Mouse (Mus musculus) granulocyte monocyte progenitor cell, adult 5-6 weeks (primary cell): ENCODE measurements around the gene Pax4. TPM values are rescaled to one million over a fixed set of nuclear protein-coding genes. Genes with fewer than 3 reads are reported as not detected.
A peak's percentile ranks its signal among the peaks of the same experiment; 100 is the strongest.

Source experiments
- ATAC-seq: replicated peaks from 2 replicates; pipeline ENCODE4 v1.8.0; 2016; ENCODE audit warnings: mild to moderate bottlenecking, moderate TSS enrichment, inconsistent platforms; ENCODE audit not compliant: poor library complexity, severe bottlenecking
- total RNA-seq, 2 experiments: library from RNA; stranded (forward) in 1 of 2; stranded (reverse) in 1 of 2; fragments of 200-712, 200-1000 nt in 1 of 2; fragments of >200 nt in 1 of 2; fragmentation: Nextera tagmentation in 1 of 2; gene quantifications; 2 replicates each; pipeline ENCODE4 v1.2.3; 2014 to 2017

Gene Pax4
- total RNA-seq, 2 experiments from 2014 or later = not detected

GRCm38 (mm10) chr6:28399791-28400190, 49.4 kb downstream of the Pax4 start:
- ATAC-seq = no peak

- peak; percentile 20; the same call in 1 of the 2 replicates for ATAC-seq
These were observed 50.4 kb downstream of the Pax4 start for GRCm38 (mm10) chr6:28398726-28399125.

GRCm38 (mm10) chr6:28397681-28398203, 51.4 kb downstream of the Pax4 start, which contains the start of gene Zfp800:
Gene Zfp800, minus strand, starts transcription at chr6:28398005.
- ATAC-seq = peak; percentile 54

- peak; percentile 52 for ATAC-seq
These were observed 52.2 kb downstream of the Pax4 start for GRCm38 (mm10) chr6:28396853-28397457.

GRCm38 (mm10) chr6:28396051-28396852, 52.9 kb downstream of the Pax4 start:
- ATAC-seq = no peak

Other genes starting within 250 kb of the Pax4 start
- gene Zfp800, start 51.3 kb downstream of the Pax4 start, total RNA-seq (2014; fragmentation: Nextera tagmentation) = 35.8 and 48.4 TPM in 2 replicates
- gene Zfp800, start 51.3 kb downstream of the Pax4 start, total RNA-seq (2017) = 54.5 and 58.2 TPM in 2 replicates
- 34.4 and 53.3 TPM in 2 replicates for gene Arf5, start 25.8 kb downstream of the Pax4 start, total RNA-seq (2014; fragmentation: Nextera tagmentation)
- gene Arf5, start 25.8 kb downstream of the Pax4 start, total RNA-seq (2017) = 42.1 and 59.1 TPM in 2 replicates
- not detected in 2 replicates for gene Fscn3, start 21.6 kb downstream of the Pax4 start, total RNA-seq (2014; fragmentation: Nextera tagmentation)
- gene Fscn3, start 21.6 kb downstream of the Pax4 start, total RNA-seq (2017) = not detected in 2 replicates
- 7.0 TPM in 2 replicates for gene Gcc1, start 21.0 kb downstream of the Pax4 start, total RNA-seq (2014; fragmentation: Nextera tagmentation)
- 10.9 and 11.2 TPM in 2 replicates for gene Gcc1, start 21.0 kb downstream of the Pax4 start, total RNA-seq (2017)
- 115 and 139 TPM in 2 replicates for gene Snd1, start 25.8 kb upstream of the Pax4 start, total RNA-seq (2014; fragmentation: Nextera tagmentation)
- gene Snd1, start 25.8 kb upstream of the Pax4 start, total RNA-seq (2017) = 188 and 234 TPM in 2 replicates